Mouse (Mus musculus): Measurements from ENCODE around the gene Trpv2. TPM values are rescaled to one million over a fixed set of nuclear protein-coding genes. Genes with fewer than 3 reads are reported as not detected.
A peak's percentile ranks its signal among the peaks of the same experiment; 100 is the strongest.

Gene Trpv2
- total RNA-seq, 2 experiments from 2014 or later: 2.4 to 3.3 TPM

DNA sequence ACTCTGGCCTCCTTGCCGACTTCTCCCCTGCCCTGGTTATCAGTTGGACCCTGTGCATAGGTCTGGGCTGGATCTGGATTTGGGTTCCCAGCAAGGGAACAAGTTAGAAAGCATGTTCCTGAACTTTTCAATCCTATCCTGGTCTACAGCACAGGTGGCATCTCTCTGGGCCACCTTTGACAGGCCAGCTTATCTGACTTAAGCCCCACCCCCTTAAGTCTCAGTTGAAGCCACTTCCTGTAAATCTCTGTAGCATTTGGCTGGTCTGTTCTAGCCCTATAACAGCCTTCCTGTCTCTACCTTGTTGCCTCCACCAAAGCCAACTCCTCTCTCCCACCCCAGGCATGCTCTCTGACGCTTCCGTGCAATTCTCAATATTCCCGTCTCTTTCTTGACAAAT, 24.3 kb downstream of the Trpv2 start:
- no peak for DNase-seq (ENCODE audit: low spot score)
- intact Hi-C loops (cut with DNase I): no loop called here

DNA sequence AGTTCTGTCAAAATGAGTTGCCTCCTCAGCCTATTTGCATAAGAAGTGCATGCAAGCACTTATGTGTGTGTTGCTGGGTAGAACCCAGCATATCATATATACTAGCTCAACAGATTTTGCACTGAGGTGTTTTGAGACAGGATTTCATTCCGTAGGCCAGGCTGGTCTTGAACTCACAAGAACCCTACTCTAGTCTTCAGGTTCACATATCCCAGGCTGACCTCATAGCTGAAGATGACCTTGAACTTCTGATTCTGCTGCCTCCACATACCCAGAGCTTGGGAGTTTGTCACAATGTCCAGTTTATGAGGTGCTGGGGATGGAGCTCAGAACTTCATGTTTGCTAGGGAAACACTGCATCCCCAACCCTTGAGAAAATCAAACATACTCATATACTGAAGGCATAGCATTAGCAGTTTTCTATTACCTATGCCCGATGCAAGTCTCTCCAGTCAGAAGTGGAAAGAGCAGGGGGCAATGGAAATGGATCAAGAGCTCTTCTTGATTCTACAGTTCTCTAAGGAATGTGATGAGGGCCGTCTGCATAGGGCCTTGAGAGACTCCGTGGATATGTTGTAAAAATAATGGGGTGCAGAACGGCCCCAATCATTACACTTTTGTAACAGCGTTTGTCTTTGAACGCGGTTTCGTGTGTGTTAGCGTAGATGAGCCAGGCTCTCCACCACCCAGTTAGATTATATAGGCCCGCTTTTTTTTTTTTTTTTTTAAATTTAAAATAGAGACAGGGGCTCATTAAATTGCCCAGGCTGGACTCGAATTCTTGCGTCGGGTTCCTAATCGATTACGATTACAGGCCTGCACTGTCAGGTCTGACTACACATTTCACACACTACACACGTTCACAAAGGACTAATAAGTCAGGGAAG, 27.7 kb downstream of the Trpv2 start:
- intact Hi-C loops (cut with DNase I): loop anchor here (2.0 kb wide), 1 partner anchor 51 kb away; the partner anchor contains the start of gene Ubb
- no peak for DNase-seq (ENCODE audit: low spot score)

DNA sequence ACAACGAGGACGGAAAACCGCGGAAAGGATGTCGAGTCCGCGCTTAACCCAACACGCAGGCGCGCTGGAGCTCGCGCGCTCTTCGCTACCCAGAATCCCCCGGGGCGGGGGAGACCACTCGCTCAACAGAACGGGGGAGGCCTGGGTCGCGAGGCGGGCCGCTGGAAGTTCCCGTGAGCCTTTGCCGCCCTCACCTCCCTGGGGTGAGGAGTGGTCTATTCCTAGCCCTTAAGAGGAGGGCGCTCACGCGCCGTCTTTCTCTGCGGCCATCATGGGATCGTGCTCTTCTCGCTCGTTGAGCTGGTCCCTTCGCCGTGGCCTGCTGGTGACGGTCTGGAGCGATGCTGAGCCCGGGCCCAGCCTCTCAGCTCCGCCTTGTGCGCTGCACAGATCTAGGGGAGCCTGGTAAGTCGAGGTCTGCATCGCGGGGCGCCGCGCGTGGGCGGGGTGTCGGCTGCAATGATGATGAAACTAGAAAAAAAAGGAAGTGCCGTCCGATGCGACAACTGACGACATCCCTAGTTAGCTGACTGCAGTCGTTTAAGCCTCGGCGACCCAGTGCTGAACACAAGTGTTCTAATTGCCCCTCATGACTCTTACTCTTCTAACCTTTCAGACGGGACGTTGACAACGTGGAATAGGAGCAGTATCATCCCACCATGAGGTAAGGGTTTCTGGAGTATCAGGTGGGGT, 28.5 kb downstream of the Trpv2 start:
- intact Hi-C loops (cut with DNase I): loop anchor here (2.0 kb wide), 1 partner anchor 52 kb away; the partner anchor contains the start of gene Ubb
- peak; percentile 94 for DNase-seq (ENCODE audit: low spot score)

DNA sequence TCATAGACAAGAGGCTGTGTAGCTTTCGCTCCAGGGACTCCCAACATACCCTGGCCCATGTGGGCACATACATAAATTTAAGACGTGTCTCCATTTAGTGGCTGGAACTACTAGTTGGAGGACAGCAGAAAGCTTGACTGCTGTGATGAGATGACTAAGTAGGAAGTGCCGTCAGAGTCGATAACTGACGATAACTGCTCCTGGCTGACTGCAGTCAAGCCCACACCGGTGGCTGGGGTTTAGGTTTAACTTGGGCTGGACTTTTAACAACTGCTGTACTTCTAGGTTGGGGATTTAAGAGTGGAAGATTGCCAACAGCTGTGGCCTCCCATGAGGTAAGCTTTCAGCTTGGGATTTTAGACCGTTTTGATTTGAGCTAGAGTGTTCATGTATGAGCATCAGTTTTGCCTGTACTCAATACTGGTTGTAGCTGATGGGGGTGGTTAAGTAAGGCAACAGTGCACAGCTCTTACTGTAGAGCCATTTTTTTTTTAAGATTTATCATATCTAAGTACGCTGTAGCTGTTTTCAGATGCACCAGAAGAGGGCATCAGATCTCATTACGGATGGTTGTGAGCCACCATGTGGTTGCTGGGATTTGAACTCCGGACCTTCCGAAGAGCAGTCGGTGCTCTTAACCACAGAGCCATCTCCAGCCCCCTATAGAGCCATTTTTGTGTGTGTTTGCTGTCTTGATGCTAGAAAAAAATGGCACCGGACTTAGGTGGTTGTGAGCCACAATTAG, 29.2 kb downstream of the Trpv2 start:
- intact Hi-C loops (cut with DNase I): loop anchor here (2.0 kb wide), 1 partner anchor 53 kb away; the partner anchor contains the start of gene Ubb
- no peak for DNase-seq (ENCODE audit: low spot score)

DNA sequence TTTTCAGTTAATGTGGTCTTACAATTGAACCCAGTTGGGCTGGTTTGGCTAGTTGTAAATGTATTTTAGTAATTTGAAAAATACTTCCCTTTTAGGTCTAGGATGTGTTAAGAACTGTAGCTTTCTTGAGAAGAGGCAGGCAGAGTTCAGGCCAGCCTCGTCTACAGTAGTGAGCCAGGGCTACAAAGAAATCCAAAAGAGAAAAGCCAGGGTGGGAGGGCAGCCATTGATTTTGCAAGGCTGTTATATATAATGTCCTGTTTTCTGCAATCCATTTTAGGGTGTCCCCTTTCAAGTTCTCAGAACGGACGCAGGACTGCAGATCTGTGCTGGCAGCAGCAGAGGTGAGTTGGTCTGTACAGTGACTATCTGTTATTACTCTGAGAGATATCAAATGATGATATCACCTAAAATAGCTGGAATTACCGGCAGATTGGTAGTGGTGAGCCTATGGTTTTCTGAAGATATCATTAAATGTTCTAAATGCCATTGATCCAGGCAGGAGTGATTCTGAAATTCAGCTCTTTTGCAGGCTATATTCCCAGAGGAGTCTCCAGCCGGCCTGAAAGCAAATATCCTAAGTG, 29.9 kb downstream of the Trpv2 start:
- no peak for DNase-seq (ENCODE audit: low spot score)
- intact Hi-C loops (cut with DNase I): no loop called here

DNA sequence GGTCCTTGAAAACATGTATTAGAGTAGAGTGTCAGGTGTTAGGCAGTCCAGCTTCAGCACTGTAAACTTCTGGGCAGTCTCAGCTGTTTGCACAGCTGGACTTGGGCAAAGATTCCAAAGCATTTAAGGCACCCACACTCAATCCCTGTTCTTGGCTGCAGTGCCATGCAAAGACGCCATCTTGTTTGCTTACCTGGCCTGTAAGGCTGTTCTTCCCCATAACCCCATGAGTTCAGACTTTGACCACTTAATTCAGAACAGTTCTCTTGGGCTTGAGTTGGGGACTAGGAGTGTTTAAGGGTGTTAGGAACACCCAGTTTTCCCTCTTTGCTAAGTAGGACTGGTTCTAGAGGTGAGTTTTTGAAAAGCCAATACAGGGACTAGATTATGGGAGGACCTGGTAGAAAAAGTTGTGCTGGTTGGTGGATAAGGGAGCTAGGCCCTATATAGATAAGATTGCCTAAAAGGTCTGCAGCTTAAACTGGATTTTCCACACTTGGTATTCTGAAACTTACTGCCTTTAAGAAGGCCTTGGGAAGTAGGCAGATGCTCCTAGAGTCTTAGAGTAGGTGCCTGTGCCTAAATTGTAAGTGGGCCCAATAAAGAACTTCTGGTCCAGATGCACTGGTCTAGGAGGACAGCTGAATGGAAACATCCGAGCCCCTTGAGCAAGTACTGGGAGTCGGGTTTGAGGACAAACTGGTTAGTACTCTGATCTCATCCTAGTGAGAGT, 30.8 kb downstream of the Trpv2 start:
- intact Hi-C loops (cut with DNase I): no loop called here

DNA sequence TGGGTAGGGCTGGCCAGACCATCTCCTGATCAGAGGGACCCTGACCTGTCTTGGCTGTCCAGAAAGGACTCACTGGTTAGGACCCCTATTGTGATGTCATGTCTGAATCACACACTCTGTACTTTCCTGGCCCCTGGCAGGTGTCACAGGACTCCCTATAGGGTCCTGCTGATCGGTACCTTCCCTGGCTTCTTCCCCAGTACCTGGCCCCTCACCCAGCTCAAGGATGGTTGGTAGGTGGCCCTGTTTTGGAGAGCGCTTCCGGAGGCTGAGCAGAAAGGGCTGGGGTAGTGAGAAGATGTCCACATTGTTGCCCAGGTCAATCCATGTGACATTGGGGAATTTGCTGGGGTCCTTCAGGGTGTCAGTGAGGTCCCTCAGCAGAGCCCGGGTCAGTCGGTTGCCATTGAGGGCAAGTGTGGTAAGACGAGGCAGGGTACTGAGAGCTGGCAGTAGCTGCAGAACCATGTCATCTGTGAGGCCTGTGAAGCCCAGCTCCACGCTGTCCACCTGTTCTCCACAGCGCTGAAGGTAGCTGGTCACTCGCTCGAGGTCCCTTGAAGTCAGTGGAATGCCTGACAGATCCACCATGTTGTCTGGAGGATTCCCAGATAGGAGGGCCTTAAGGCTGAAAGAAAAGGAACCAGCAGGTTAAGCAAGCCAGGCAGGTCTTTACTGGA, 31.5 kb downstream of the Trpv2 start:
- no peak for DNase-seq (ENCODE audit: low spot score)
- intact Hi-C loops (cut with DNase I): no loop called here

More for the DNA sequence above, 30.8 kb downstream of the Trpv2 start:
- DNase-seq (ENCODE audit: low spot score): no peak

DNA sequence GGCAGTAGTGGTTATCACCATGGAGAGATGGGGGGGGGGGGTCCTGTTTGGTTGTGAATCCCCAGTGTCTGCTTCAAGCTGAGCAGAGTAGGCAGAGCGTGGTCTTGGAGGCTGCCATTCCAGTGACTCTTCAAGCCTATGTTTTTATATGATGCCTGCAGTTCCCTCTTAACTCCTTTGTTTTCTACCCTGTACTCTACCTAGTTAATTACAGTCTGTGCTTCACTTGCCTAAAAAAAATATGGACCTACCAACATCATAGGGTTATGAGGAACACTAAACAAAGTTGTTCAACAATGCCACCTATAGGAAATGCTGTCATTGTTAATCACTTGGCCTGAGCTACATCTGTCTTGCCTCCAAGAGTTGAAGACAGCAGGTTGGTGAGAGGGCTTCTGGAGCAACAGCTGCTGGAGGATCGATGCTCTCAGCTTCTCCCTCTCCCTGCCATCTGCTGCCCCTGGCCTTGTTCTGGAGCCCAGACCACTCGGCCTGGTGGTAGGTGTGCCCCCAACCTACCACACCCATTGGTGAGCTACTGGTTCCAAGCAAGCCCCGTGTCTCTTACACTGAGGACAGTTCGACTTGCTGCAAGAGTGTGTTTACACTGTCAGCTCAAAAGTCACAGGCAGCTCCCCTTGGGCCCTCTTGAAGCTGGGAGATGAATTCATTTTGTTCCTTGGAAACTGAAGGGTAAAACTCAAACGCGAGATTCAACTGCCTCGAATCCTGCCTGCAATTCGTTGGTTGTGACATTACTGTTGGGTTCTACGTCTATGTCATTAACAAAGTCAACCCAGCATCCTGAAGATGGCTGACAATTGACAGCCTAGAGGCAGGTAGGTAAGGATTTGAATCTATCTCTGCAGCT, 32.2 kb downstream of the Trpv2 start:
- intact Hi-C loops (cut with DNase I): no loop called here
- DNase-seq (ENCODE audit: low spot score): no peak

DNA sequence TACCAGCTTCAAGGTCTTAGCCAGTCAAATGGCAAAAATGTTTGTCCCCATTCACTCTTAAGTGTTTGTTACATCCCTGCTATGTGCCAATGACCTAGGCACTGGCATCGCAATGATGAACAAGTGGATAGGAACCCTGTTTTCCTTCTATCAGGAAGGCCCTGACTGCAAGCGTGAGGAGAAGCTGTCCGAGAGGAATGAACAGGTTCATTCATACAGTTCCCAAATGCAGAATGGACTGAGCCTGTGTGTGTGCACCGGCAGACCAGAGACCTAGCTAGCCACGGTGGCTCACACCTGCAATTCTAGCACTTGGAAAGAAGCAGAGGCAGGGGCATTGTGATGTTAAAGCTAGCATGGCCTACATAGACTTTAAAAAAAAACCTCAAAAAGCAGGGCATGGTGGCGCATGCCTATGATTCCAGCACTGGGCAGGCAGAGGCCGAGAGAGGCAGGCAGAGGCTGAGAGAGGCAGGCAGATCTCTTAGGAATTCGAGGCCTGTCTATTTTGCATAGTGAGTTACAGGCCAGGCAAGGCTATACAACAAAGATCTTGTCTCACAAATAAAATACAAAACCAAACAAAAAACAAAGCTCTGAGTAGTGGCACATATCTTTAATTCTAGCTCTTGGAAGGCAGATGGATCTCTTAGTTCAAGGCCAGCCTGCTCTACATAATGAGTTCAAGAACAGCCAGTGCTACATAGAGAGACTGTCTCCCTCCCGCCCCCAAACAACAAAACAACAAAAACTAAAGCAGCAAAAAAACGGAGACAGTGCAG, 33.1 kb downstream of the Trpv2 start:
- intact Hi-C loops (cut with DNase I): no loop called here
- no peak for DNase-seq (ENCODE audit: low spot score)

DNA sequence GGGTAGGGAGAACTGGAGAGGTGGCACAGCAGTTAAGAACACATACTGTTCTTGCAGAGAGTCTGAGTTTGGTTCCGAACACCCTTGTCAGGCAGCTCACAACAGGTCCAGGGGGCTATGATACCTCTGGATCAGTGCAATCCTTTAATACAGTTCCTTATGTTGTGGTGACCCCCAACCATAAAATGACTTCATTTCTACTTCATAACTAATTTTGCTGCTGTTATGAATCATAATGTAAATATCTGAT, 33.6 kb downstream of the Trpv2 start:
- DNase-seq (ENCODE audit: low spot score): no peak
- intact Hi-C loops (cut with DNase I): no loop called here

DNA sequence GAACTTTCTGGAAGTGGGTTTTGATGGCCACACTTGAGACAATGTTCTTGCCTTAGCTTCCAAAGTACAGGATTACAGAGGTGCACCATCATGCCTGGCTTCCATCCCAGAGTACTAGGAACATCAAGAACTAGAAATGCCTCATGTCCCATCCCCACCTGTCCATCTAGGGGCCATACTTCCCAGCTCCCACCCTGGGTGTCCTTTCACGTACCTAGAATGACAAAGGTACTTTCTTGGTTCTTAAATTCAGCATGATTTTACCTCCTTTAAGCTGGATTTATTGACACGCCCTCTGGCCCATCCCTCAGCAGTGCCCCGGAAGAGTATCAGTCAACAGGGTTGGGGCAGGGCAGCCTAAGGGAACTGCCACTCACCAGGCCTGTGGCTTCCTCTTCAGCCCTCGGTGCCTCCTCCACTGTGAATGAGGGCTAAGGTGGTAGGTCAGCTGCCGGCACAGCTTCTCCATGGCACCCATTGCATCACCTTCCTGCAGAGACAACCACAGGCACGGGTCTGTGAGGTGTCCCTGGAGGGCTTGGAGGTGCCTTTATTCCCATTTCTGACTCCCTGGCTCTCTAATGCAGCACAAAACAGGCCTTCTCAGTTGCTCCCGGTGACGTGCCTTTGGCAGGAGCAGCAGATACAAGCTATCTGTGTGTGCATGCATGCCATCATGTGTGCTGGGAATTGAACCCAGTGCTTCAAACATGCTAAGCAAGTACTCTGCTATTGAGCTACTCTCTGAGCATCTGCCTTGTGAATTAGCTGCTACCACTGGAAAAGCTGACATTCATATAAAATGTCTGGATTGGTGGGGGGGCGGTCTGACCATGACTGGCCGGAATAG, 34.8 kb downstream of the Trpv2 start:
- intact Hi-C loops (cut with DNase I): no loop called here
- no peak for DNase-seq (ENCODE audit: low spot score)

DNA sequence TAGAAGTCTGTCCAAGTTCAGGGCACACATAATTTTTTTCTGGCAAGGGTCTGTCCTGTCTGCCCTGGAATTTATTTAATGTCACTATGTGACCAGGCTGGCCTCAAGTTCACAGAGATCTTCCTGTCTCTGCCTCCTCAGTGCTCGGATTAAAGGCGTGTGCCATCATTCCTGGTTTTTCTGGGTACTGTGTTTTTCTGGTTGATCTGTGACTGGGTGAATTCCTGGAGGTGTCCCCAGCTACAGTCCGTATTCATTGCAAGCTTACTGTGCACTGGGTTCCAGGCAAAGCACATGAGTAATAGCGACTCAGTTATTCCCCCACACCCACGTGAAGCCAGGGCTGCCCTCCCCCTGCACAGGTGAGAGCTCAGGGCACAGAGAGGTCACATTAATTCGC, 36.0 kb downstream of the Trpv2 start:
- intact Hi-C loops (cut with DNase I): no loop called here

DNA sequence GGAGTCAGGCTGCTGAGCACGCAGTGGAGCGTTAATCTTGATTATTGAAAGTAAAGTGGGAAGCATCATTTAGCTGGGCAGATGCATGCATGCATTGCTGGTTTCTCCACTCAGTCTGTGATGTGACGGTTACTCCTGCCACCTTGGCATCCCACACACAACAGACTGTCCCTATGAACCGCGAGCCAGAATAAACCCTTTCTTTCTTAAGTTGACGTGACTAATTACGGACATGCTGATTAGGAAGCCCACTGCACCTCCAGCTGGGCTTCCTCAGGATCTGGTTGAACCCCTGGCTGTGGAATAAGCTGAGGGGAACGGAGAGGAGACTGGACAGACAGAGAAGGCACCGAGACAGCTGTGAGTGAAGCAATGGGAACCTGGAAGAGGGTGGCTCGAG, 38.3 kb downstream of the Trpv2 start:
- intact Hi-C loops (cut with DNase I): loop anchor here (1.0 kb wide), 1 partner anchor 63 kb away; no protein-coding TSS in a partner anchor
- no peak for DNase-seq (ENCODE audit: low spot score)

More for the DNA sequence above, 36.0 kb downstream of the Trpv2 start:
- DNase-seq (ENCODE audit: low spot score): no peak

DNA sequence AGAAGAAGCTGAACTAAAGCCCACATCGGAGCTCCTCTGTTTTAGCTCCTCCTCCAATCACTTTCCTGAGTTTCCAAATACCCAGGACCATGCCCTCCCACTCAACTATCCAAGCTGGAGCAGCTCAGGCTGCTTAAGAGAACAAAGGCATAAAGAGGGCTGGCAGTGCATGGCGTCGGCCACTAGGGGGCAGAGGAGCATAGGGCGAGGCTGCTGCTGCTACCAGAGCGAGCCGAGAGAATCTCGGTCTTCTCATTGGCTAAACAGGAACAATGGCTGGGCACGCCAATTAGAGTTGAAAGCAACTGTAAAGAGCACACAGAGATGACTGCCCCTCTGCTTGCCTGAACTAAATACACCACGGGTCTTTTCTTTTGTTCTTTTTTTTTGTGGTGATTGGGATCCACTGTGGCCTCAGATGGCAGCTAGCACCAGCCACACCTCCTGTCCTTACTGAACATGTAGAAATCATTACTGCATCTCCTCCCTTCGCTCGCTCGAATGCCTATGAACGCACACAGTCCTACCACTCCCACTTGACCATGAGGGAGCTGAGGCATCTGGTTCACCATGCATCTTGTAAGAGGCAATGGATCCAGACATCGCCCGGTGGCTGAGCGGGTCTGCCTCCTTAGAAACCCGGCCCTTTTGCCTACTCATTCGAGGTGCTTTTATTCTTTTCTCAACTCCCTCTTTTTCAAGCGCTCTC, 39.5 kb downstream of the Trpv2 start:
- intact Hi-C loops (cut with DNase I): loop anchor here (1.0 to 2.0 kb wide), 2 partner anchors 35 to 61 kb away; partner anchors contain the start of genes Lrrc75a and Mmgt2
- peak; percentile 85 for DNase-seq (ENCODE audit: low spot score)

DNA sequence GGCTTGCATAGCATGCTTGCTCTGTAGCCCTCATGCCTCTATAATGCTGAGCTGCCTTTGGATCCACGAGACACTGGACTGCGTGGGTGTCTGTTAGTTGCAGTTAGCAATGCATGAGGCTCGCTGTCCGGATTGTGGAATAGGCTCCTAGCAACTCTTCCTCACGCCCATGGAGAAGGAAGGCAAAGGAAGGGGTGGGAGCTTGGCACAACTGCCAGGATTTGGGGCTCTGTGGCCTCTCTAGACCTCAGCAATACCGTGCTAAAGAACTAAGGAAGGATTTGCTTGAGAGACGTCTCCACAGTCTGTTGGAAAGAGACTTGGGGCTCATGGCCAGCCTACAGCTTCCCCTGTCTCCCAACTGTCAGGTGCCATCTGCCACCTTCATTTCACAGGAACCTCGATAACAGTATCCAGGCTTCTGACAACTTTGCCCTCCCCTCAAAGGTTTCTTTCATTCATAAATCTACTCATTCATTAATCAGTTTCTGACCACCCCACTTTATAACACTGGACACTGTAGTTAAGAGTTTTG, 40.7 kb downstream of the Trpv2 start:
- no peak for DNase-seq (ENCODE audit: low spot score)
- intact Hi-C loops (cut with DNase I): loop anchor here (2.0 kb wide), 1 partner anchor 34 kb away; the partner anchor contains the start of genes Lrrc75a and Mmgt2
